Mouse (Mus musculus): ENCODE results near the gene Camsap1. TPM values are rescaled to one million over a fixed set of nuclear protein-coding genes. Genes with fewer than 3 reads are reported as not detected.

Gene Camsap1
- polyA plus RNA-seq, 1 experiment from 2014 or later = 19.5 TPM

DNA sequence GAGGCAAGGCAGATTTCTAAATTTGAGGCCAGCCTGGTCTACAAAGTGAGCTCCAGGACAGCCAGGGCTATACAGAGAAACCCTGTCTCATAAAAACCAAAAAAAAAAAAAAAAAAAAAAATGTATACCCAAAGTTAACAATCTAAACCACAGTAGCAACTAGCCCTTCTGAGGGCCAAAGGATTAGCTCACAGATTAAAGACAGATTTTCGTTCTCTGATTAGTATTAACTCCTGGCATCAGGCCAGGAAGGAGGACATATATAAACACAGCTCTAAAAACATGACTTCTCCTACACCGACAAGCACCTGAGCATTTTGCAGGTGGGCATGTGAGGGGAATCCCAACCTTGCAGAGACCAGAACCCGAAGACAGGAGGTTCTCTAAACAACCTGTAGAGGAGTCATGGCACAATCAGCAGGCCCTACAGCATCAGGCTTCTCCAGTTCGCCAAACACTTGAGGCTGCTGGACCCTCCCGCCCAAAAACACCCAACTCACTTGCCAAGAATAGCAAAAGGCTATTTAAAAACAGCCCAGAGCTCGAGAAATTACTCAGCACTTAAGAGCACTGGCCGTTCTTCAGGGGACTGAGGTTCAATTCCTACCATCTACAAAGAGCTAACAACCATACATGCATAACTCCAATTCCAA is 5.4 kb downstream of the Camsap1 start:
- Histone ChIP-seq H3K36me3 (no peaks in the 10 kb centered on the region), H3K9me3 (replicated peaks) (no peaks in the 10 kb centered on the region), H3K4me1 (peaks cover 48% of the 10 kb centered on the region), H3K9ac (no peak overlapping the region), H3K27me3 (no peaks in the 10 kb centered on the region), H3K27ac (replicated peaks) (no peak overlapping the region), H3K4me3 (replicated peaks) (no peak overlapping the region), H3K4me2 (replicated peaks) (no peak overlapping the region)
- WGBS = 65% methylated on average over 7 of the region's 7 CpGs
- ATAC-seq (ENCODE audit: insufficient number of reproducible peaks, low FRiP score, low TSS enrichment, low read depth) = no peak

DNA sequence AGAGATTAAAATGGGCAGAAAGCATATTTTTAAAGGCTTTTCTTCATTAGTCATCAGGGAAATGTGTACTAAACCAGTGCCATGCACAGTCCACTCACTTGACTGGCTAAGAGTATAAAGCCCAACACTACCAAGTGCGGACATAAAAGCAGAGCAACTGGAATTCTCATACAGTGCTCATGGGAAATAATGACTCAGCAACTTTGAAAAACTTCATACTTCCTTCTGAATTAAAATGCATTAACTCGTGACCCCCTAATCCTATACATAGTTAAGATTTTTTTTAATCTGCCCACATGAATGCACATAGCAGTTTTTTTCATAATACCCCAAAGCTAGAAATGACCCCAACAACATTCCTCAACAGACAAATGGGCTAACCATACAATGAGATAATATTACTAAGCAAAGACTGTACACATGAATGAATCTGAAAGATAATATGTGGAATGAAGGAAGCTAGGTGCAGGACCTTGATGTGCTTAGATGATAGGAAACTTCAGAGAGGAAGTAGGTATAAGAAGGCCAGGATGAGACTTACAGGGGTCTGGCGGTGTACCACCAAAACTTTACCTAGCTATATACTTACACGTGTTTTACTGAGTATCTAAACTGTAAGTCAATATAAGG is 7.8 kb downstream of the Camsap1 start:
- no peak for ATAC-seq (ENCODE audit: insufficient number of reproducible peaks, low FRiP score, low TSS enrichment, low read depth)
- 81% methylated on average over 4 of the region's 4 CpGs for WGBS
- H3K4me2 ChIP-seq (replicated peaks) = no peak overlapping the region
- no peak overlapping the region for H3K9ac ChIP-seq
- no peaks in the 10 kb centered on the region for H3K9me3 ChIP-seq (replicated peaks)
- peaks cover 36% of the 10 kb centered on the region for H3K4me1 ChIP-seq
- H3K4me3 ChIP-seq (replicated peaks) = no peak overlapping the region
- no peaks in the 10 kb centered on the region for H3K27me3 ChIP-seq
- no peak overlapping the region for H3K27ac ChIP-seq (replicated peaks)
- no peaks in the 10 kb centered on the region for H3K36me3 ChIP-seq

DNA sequence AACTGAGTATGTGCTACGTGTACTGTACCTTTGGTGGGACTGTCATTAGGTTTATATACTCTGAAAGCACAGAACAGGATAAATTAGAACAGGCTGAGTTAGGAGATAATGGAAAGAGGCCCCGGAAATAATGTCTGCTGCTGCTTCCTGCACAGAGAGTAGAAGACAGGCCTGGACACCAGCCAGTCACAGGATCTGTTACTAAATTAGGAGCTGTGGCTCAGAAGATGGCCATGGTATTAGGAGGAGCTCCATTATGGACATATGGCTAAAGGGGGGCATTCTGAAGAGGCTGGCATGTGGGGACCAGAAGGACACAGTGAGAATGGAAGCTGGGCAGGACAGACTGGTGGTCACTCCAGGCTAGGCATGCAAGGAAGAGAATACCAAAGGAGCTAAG is 12.7 kb downstream of the Camsap1 start:
- ATAC-seq (ENCODE audit: insufficient number of reproducible peaks, low FRiP score, low TSS enrichment, low read depth) = no peak
- H3K27ac ChIP-seq (replicated peaks) = no peak overlapping the region
- H3K9ac ChIP-seq = no peak overlapping the region
- H3K27me3 ChIP-seq = no peaks in the 10 kb centered on the region
- H3K36me3 ChIP-seq = peaks cover 17% of the 10 kb centered on the region
- H3K4me2 ChIP-seq (replicated peaks) = no peak overlapping the region
- no peaks in the 10 kb centered on the region for H3K9me3 ChIP-seq (replicated peaks)
- 0 out of 2 replicates have a peak, but pooled peaks cover 9% of the 10 kb centered on the region for H3K4me1 ChIP-seq
- H3K4me3 ChIP-seq (replicated peaks) = no peak overlapping the region
- WGBS = 66% methylated on average over 2 of the region's 2 CpGs

DNA sequence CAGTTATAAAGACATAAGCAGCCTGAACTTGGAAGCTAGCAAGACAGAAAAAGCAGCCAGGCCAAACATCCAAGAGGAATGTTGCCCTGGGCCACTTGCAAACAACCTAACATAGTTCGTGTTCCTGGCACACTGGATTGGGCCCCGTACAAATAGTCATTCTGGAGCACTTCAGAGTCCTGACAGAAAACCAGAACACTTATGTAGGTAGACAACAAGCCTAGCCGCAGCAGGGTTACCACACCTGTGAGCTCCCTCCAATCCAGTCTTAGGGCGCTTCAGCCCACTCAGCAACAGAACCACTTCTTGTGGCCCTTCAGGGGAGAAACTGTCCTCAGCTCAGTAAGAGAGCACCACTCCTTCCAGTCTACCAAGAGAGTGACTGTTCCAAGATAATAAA is 13.8 kb downstream of the Camsap1 start:
- Histone ChIP-seq H3K4me3 (replicated peaks) (no peak overlapping the region), H3K9me3 (replicated peaks) (no peaks in the 10 kb centered on the region), H3K27ac (replicated peaks) (no peak overlapping the region), H3K4me2 (replicated peaks) (no peak overlapping the region), H3K36me3 (peaks cover 28% of the 10 kb centered on the region), H3K4me1 (0 out of 2 replicates have a peak, but pooled peaks cover 9% of the 10 kb centered on the region), H3K27me3 (no peaks in the 10 kb centered on the region), H3K9ac (no peak overlapping the region)
- ATAC-seq (ENCODE audit: insufficient number of reproducible peaks, low FRiP score, low TSS enrichment, low read depth) = no peak
- whole genome bisulfite sequencing = 71% methylated on average over 4 of the region's 4 CpGs

DNA sequence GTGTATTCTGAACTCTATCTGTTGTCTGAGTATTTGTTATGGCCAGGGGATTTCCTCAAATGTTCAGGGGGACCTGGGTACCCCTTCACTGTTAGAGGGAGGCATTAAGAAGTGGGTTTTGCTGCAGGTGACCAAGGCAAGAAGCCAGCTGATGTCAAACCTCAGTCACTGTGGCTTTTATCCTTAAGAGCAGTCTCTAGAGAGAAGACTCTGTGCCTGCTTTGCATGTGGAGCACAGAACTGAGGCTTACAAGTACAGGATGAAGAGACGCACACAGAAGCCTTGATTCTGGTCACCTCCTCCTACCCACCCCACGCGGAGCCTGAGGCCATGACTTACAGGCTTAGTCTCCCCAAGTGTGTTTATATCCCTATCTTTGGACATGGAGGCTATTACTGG is 33.8 kb downstream of the Camsap1 start:
- H3K9ac ChIP-seq = no peak overlapping the region
- WGBS = 86% methylated on average over 3 of the region's 3 CpGs
- H3K4me2 ChIP-seq (replicated peaks) = no peak overlapping the region
- peaks cover 59% of the 10 kb centered on the region for H3K36me3 ChIP-seq
- H3K27ac ChIP-seq (replicated peaks) = no peak overlapping the region
- H3K9me3 ChIP-seq (replicated peaks) = no peaks in the 10 kb centered on the region
- H3K4me3 ChIP-seq (replicated peaks) = no peak overlapping the region
- H3K27me3 ChIP-seq = no peaks in the 10 kb centered on the region
- ATAC-seq (ENCODE audit: insufficient number of reproducible peaks, low FRiP score, low TSS enrichment, low read depth) = no peak
- no peaks in the 10 kb centered on the region for H3K4me1 ChIP-seq

DNA sequence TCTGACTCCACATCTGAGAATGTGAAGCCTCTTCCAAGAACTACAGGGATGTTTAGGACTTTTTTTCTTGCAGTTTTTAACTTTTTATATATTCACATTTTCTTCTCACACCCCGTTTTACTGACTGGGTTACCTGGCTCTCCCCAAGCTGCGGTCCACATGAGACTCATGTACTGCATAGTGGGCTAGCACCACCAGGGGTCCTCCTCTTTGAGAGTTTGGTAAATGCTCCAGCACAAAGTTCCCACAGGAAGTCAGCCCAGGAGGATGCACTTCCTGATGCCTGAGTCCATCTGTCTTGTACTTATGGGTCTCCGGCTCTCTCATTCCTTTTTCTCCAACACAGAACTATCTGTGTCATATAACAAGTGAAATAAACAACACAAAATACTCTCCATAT is 35.1 kb downstream of the Camsap1 start:
- Histone ChIP-seq H3K27me3 (no peaks in the 10 kb centered on the region), H3K4me2 (replicated peaks) (no peak overlapping the region), H3K36me3 (peaks cover 63% of the 10 kb centered on the region), H3K4me1 (no peaks in the 10 kb centered on the region), H3K27ac (replicated peaks) (no peak overlapping the region), H3K9me3 (replicated peaks) (no peaks in the 10 kb centered on the region), H3K4me3 (replicated peaks) (no peak overlapping the region), H3K9ac (no peak overlapping the region)
- no peak for ATAC-seq (ENCODE audit: insufficient number of reproducible peaks, low FRiP score, low TSS enrichment, low read depth)
- WGBS = 82% methylated on average over 3 of the region's 3 CpGs

DNA sequence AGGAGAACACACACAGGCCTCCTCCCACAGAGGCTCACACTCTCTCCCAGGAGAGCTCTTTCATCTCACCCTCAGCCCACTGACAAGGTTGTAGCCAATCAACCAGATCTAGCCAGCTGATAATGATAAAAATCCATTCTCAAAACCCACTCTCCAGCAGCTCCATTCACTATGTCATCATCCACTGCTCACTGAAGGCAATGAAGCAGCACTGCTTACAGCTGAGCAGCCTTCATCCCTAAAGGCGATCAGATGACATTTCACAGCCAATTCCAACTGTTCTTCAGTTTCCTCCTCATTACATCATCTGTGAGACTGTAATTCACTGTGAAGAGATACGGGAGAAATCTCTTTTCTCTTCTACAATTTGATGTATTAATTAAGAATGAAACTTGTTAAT is 39.3 kb downstream of the Camsap1 start:
- Histone ChIP-seq H3K36me3 (peaks cover 60% of the 10 kb centered on the region), H3K4me1 (no peaks in the 10 kb centered on the region), H3K9ac (no peak overlapping the region), H3K27ac (replicated peaks) (no peak overlapping the region), H3K27me3 (no peaks in the 10 kb centered on the region), H3K4me2 (replicated peaks) (no peak overlapping the region), H3K4me3 (replicated peaks) (no peak overlapping the region), H3K9me3 (replicated peaks) (no peaks in the 10 kb centered on the region)
- no peak for ATAC-seq (ENCODE audit: insufficient number of reproducible peaks, low FRiP score, low TSS enrichment, low read depth)
- 77% methylated on average over 2 of the region's 2 CpGs for WGBS

DNA sequence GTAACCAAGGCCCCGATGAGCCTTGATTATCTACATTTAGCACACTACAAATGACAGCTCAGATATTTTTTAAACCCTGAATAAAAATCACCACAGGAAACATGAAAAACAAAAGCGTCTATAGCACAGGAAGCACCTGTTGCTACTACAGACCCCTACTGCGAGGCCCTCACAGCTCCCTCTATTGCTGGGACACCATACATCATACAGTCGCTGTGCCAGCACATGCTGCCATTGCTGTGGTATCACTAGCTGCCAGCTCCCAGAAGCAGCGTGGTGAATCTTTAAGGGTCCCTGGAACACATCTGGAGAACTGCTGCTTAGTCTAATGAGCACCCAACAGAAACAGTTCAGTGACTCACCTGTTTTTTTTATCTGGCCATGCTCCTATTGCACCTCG is 42.6 kb downstream of the Camsap1 start:
- Histone ChIP-seq H3K27ac (replicated peaks) (no peak overlapping the region), H3K4me3 (replicated peaks) (no peak overlapping the region), H3K36me3 (peaks cover 84% of the 10 kb centered on the region), H3K4me1 (no peaks in the 10 kb centered on the region), H3K27me3 (no peaks in the 10 kb centered on the region), H3K9ac (no peak overlapping the region), H3K4me2 (replicated peaks) (no peak overlapping the region), H3K9me3 (replicated peaks) (no peaks in the 10 kb centered on the region)
- WGBS = 83% methylated on average over 6 of the region's 6 CpGs
- ATAC-seq (ENCODE audit: insufficient number of reproducible peaks, low FRiP score, low TSS enrichment, low read depth) = no peak

DNA sequence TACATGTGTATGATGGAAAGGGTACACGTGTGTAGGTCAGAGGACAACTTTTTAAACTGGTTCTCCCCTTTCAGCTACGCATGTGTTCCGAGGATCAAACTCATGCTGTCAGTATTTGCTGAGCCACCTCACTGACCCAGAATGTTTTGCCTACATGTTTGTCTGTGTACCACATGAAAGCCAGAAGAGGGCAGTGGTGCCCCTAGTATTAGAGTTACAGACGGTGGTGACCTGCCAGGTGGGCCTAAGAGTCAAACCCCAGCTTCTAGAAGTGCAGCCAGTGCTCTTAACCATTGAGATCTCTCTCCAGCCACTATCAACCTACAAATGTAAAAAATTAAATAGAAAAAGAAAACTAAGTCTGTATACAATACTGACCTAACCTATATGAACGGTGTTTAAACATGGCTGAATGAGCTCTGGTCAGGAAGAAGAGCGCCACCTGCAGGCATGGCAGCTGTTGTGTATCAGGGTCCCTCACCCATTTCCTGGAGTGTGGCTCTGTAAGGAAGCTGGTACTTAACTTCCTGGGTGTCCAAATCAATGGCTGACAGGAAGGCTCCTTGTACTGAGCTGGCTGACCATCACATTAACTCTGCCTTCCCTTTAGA is 51.7 kb downstream of the Camsap1 start:
- 77% methylated on average over 6 of the region's 6 CpGs for WGBS
- ATAC-seq (ENCODE audit: insufficient number of reproducible peaks, low FRiP score, low TSS enrichment, low read depth) = no peak
- H3K36me3 ChIP-seq = peaks cover 83% of the 10 kb centered on the region
- H3K27me3 ChIP-seq = no peaks in the 10 kb centered on the region
- no peak overlapping the region for H3K27ac ChIP-seq (replicated peaks)
- H3K4me3 ChIP-seq (replicated peaks) = no peak overlapping the region
- H3K4me2 ChIP-seq (replicated peaks) = no peak overlapping the region
- no peaks in the 10 kb centered on the region for H3K9me3 ChIP-seq (replicated peaks)
- no peaks in the 10 kb centered on the region for H3K4me1 ChIP-seq
- H3K9ac ChIP-seq = no peak overlapping the region

DNA sequence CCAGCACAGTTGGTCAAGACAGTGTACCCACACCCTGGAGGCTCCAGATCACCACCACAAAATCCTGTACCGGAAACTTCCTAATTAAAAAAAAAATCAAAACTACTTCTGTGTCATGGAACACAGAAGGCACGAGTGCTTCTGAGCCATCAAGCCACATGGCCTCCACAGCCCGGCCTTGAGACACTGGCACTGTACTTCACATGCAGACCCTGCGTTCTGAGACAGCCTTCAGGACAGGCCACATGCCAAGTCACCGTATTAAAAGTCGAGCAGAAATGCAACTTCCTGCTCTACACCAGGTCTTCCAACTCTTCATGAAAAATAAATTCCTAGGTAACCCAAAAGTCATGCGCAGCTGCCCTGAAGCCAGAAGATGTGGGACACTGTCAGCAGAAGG is 55.3 kb downstream of the Camsap1 start:
- H3K4me2 ChIP-seq (replicated peaks) = no peak overlapping the region
- H3K4me1 ChIP-seq = no peaks in the 10 kb centered on the region
- H3K9ac ChIP-seq = no peak overlapping the region
- H3K4me3 ChIP-seq (replicated peaks) = no peak overlapping the region
- H3K36me3 ChIP-seq = peaks cover 63% of the 10 kb centered on the region
- WGBS = 88% methylated on average over 7 of the region's 7 CpGs
- H3K9me3 ChIP-seq (replicated peaks) = no peaks in the 10 kb centered on the region
- no peak for ATAC-seq (ENCODE audit: insufficient number of reproducible peaks, low FRiP score, low TSS enrichment, low read depth)
- H3K27ac ChIP-seq (replicated peaks) = no peak overlapping the region
- no peaks in the 10 kb centered on the region for H3K27me3 ChIP-seq

DNA sequence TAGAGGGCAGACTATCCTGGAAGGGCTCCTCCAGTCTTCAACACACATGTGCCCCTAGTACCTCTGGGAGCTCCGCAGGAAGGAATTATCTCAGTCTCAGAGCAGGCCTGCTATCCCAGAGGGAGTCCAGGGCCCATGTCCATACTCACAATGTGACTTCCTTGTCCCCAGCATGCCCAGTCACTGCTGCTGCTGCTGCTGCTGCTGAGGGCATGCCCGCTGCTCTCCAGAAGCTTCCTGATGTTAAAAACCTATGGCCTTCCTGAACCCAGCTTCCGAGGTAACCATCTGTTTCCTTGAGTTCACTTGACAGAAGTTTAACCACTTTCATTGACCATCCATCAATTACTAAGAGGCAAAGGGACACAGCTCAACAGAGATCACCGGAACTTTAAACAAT is 58.1 kb downstream of the Camsap1 start:
- Histone ChIP-seq H3K27ac (replicated peaks) (no peak overlapping the region), H3K4me2 (replicated peaks) (no peak overlapping the region), H3K9ac (no peak overlapping the region), H3K36me3 (peaks cover 38% of the 10 kb centered on the region), H3K9me3 (replicated peaks) (no peaks in the 10 kb centered on the region), H3K27me3 (no peaks in the 10 kb centered on the region), H3K4me3 (replicated peaks) (no peak overlapping the region), H3K4me1 (0 out of 2 replicates have a peak, but pooled peaks cover 7% of the 10 kb centered on the region)
- 86% methylated on average over 4 of the region's 4 CpGs for WGBS
- no peak for ATAC-seq (ENCODE audit: insufficient number of reproducible peaks, low FRiP score, low TSS enrichment, low read depth)

Data from embryonic facial prominence, embryonic 15.5 days (tissue).